Mouse (Mus musculus): ENCODE measurements at regions not wholly inside any gene's neighbourhood (a gene's known extent, or its start where the extent isn't known, plus 50 kb on each side); places are given as distances from the start of the nearest gene placed in this dataset.

DNA sequence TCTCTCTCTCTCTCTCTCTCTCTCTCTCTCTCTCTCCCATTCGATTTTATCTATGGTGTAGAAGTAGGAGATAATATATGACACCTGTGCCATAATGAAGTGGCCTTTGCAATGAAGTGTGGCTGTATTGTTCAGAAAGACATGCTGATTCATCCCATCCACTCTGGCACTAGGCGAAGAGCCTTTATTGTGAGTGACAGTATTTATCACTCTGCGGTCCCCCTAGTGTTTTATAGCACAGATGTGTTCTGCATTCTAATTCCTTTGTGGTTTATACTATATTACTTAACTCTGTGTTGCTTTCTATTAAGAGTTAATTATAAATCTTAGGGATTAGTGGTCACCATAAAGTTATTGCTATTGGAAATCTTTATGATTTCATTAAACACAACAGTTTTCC lies 398.7 kb downstream of the Tmem38b start:
- H3K4me3 ChIP-seq (ENCODE audit: low read depth, low read length), result no peak overlapping the region
- no peaks in the 10 kb centered on the region for H3K4me1 ChIP-seq (replicated peaks; ENCODE audit: control insufficient read depth, insufficient read depth)
- TF ChIP-seq CTCF (IDR thresholded peaks at IDR 0.05; ENCODE audit: low read depth) (no peak), EP300 (optimal IDR thresholded peaks at IDR 0.05) (no peak)
- no peak for DNase-seq (ENCODE audit: low spot score)
- no peak overlapping the region for H3K27ac ChIP-seq (replicated peaks)
- no peaks in the 10 kb centered on the region for H3K9me3 ChIP-seq (ENCODE audit: control insufficient read depth, low read length)
- no peak overlapping the region for H3K4me2 ChIP-seq (replicated peaks; ENCODE audit: low read depth)
- no peaks in the 10 kb centered on the region for H3K36me3 ChIP-seq (ENCODE audit: control insufficient read depth, insufficient read depth, low read length)
- H3K27me3 ChIP-seq (ENCODE audit: control insufficient read depth, insufficient read depth, low read length), result no peaks in the 10 kb centered on the region
- H3K9ac ChIP-seq (ENCODE audit: low read length), result no peak overlapping the region
- WGBS, result 79% methylated on average over 3 of the region's 3 CpGs
- ATAC-seq (ENCODE audit: low FRiP score, low TSS enrichment), result no peak

Data from stomach, postnatal 0 days (tissue).